Mouse (Mus musculus) kidney, adult 9 months (tissue): ENCODE results near the gene Gm10273.
"Not testable (repeated sequence)": the region's sequence is repeated elsewhere in the genome, so short reads cannot be mapped to it uniquely, and the experiment has no call there.

Experiments
- DNase-seq: peaks from one replicate; pipeline ENCODE4 v3.0.0; 2022

The Gm10273 gene

GRCm38 (mm10) chr10:59395461-59395860 lies at the start of gene Gm10273:
Gene Gm10273, plus strand, starts transcription at chr10:59395632.
- not testable (repeated sequence) for DNase-seq

DNA sequence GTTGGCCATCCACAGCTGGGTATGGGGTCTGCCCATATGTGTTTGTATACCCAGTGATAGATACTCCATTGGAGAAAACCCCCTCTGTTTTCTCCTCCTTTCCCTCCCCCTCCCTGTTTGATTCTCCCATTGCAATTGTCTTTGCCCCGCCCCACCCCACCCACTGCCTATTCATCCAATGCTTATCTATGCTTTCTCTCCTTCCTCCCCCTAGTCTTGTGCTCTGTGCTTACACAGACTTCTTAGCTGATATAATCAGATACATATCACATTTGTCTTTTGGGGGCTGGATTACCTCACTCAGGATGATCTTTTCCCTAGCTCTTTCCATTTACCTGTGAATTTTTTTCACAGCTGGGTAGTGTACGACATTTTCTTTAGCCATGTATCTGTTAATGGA lies 48.9 kb upstream of the Gm10273 start:
- DNase-seq = no peak

DNA sequence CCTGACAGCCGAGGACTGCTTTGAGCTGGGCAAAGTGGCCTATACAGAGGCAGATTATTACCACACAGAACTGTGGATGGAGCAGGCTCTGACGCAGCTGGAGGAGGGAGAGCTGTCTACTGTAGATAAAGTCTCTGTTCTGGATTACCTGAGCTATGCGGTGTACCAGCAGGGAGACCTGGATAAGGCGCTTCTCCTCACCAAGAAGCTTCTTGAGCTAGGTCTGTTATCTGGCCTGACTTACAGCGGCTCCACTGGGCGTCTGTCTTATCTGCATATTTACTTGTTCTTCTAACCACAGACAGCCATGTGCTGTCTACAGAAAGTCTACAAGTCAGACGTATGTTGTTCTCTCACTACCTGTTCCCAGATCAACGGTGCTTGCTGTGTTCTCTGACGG lies 47.2 kb upstream of the Gm10273 start:
- no peak for DNase-seq

GRCm38 (mm10) chr10:59349536-59349935 lies 45.9 kb upstream of the Gm10273 start:
- DNase-seq = no peak

DNA sequence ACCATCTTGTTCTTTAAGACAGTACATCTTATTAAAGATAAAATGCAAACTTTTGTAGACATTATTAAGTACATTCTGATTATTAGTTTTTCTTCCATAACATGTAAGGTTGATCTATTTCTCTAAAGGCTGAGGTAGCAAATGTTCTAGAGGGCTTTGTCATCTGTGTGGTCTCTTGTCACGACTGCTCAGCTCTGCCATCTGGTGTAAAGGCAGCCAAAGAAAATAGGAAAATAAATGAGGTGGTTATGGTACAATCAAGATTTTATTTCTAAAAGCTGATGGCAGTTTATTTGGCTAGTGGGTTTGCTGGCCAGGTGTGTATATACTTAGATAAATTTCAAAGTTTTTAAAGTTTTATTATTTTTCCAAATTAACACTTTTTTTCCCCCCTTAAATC lies 42.4 kb upstream of the Gm10273 start:
- DNase-seq = no peak

DNA sequence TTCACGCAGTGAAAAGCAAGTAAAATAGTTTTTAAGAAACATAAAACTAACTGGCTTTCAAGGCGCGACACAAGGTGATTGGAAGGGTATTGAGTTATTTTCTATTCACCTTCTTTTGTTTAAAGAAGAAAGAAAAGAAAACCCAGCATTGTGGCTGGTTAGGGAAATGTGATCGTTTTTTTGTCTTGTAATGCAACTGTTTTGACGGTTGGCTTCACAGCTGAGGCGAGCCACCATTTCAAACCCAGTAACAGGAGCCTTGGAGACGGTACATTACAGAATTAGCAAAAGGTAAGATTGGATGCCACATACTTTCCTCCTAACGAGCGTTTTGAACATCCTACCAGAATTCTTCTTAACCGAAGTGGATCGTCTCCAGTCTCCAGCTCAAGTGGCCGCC lies 41.3 kb upstream of the Gm10273 start:
- DNase-seq = no peak

DNA sequence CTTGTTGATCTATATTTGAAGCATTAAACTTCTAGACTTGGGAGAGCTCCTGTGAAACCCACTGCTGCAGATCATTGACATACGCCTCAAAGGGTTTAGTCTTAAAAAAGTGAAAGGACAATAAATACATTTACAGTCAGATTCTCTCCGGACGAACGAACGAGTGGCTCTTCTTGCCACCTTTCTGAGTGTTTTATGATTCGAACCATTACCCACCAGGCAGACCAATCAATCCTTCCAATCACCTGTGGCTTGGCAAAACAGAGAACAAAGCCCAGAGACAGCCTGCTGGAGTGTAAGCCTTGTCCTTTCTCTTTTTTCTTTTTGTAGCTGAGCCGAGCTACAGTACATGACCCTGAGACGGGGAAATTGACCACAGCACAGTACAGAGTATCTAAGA lies 40.4 kb upstream of the Gm10273 start:
- DNase-seq = no peak

GRCm38 (mm10) chr10:59358744-59359143 lies 36.7 kb upstream of the Gm10273 start:
- DNase-seq = peak; percentile 27

DNA sequence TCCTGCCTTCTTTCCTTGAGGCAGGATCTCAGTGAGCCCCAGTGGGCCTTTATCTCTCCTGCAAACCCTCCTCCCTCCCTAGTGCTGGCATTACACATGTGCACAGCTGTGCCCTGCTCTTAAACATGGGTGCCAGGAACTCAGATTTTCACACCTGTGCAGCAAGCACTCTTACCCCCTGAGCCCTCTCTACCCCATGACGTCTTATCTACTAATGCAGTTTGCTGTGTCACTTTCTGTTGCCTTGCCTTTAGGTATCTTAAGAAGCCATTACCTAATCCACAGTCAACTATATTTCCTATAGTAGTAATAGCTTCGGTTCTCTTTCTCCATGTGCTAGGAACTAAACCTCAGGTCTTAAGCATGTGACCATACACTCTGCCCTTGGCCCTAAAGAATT lies 32.2 kb upstream of the Gm10273 start:
- no peak for DNase-seq

DNA sequence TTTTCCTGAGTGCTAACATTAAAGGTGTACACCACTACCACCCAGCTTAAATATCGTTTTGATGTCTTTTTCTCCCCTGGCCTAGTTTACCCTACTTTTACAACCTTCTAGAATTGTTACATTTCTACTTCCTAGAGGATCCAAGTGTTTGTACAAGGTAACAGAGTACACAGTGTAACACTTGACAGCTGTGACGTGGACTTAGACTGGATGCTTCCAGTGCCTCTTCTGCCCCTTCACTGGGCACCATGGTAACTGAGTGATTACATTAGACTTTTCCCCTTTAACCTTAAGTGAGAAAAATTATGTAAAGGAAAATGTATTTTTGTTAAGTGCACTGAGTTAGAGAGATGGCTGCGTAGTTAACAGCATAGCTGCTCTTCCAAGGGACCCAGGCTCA lies 30.9 kb upstream of the Gm10273 start:
- DNase-seq = no peak

- DNase-seq = no peak
Observed at GRCm38 (mm10) chr10:59365804-59366589, 29.4 kb upstream of the Gm10273 start.

DNA sequence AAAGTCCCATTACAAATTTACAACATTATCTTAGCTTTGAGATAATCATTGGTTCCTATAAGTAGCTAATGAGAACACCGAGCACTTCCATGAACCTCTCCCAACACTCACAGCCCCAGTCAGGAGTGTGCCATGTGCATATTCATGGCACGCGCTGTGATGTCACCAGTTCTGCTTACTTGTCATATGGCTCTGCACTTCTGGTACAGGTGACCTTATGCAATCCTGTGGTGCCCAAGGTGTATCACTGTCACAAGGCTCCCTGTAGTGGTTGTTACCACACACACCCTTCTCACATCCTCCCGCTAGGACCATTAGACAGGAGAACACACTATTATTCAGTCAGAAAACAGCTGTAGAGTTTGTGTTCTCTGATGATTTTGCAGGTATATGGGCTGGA lies 28.7 kb upstream of the Gm10273 start:
- no peak for DNase-seq

DNA sequence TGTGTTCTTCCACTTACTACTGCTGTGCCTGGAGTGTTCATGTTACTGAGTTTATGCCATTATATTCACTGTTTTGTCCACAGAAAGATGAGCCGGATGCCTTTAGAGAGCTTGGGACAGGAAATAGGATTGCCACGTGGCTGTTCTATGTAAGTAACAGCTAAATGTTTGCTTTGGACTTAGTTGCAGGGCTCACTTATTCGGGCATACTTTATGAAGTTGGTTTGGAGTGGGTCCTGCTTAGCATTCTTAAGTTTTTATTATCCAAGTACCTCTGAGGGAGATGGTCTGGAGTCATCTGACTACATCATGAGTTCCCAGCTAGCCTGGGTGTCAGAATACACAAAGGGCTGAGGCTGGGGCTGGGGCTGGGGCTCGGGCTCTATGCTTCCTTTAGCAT lies 28.2 kb upstream of the Gm10273 start:
- DNase-seq = no peak

- DNase-seq = no peak
Observed at GRCm38 (mm10) chr10:59368729-59369128, 26.7 kb upstream of the Gm10273 start.

GRCm38 (mm10) chr10:59369426-59369825 lies 26.0 kb upstream of the Gm10273 start:
- DNase-seq = no peak

DNA sequence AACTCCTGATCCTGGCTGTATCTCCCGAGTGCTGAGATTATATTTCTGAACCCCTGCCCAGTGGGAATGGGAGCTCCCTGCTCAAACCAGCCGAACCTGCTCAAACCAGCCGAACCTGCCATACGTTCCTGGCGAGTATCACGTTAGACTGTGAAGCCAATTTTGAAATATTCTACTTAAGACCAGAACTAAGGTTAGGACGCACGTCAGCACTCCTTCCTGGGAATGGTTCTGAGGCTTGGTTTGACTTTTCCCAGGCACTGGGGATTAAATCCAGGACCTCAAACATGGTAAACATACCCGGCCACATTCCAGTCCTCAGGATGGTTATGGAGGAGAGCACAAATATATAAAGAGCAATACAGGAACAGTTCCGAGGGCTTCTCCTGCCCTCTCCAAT lies 17.5 kb upstream of the Gm10273 start:
- DNase-seq = no peak

GRCm38 (mm10) chr10:59378728-59379127 lies 16.7 kb upstream of the Gm10273 start:
- no peak for DNase-seq

DNA sequence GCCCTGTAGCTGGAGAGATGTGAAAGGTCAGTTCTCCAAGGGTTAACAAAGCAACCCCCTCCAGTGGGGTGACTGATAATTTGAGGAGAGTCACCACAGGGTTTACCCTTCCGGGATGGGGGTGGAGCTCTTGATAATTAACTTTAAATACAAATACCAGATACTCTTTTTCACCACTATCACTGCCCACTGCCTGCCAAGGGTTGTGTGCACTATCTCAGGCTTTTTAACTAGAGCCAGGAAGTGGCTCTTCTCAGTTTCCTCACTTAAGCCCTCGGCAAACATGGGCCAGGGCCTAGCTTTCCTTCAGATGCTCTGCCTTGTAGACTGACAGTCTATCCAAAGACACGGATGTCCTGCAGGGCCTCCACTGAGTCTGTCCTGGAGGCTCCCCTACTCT lies 15.5 kb upstream of the Gm10273 start:
- DNase-seq = no peak

- DNase-seq = no peak
Observed at GRCm38 (mm10) chr10:59380411-59380821, 15.0 kb upstream of the Gm10273 start.

GRCm38 (mm10) chr10:59381563-59381962 lies 13.9 kb upstream of the Gm10273 start:
- not testable (repeated sequence) for DNase-seq

DNA sequence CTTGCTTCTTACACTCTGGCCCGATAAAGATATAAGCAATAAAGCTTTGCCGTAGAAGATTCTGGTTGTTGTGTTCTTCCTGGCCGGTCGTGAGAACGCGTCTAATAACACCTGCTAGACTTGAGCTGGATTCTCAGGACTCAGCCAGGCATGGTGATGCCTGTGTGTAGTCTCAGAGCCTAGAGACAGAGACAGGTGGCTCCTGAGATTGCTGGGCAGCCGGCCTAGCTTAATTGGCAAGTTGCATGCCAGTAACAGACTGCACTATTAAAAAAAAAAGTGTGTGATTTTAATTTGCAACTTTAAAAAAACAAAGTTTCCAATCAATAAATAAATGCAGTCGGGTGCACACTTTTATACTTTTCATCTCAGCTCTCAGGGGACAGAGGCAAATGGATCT lies 8.5 kb upstream of the Gm10273 start:
- DNase-seq = no peak

- no peak for DNase-seq
Observed at GRCm38 (mm10) chr10:59389652-59390051, 5.8 kb upstream of the Gm10273 start.

DNA sequence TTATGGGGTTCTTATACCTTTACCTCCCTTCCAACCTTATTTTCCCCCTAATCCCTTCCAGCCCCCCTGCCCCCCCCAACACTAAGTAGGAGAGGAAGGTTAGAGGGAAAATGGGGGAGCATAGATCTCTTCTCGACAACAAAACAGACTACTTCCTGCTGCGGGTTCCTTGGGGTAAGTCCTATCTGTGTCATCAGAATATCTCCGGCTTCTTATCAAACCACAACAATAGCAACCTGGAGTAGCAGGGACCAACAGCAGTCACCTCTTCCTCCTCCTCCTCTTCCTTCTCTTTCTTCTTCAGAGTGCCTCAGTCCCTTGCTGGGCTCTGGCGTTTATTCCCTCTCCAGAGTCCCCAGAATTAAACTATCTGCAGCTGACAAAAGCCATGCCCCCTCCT lies 3.5 kb upstream of the Gm10273 start:
- no peak for DNase-seq

- DNase-seq = no peak
Observed at GRCm38 (mm10) chr10:59402899-59403792, 7.7 kb downstream of the Gm10273 start, which contains the start of gene Pla2g12b. Gene Pla2g12b, plus strand, starts transcription at chr10:59403660.
